Mouse (Mus musculus): ENCODE measurements around the gene Gm15737. TPM values are rescaled to one million over a fixed set of nuclear protein-coding genes. Genes with fewer than 3 reads are reported as not detected.

The Gm15737 gene
- total RNA-seq (2021) = not detected
- long read RNA-seq, experiment 1 = 0 reads
- long read RNA-seq, experiment 2 = 0 reads

GRCm38 (mm10) chr6:92869089-92869581 lies at the start of gene Gm15737:
TSS of gene Gm15737 (plus strand) at chr6:92869357.
- DNase-seq = peak; percentile 17 to 28

- DNase-seq = no peak
These were observed 47.6 kb upstream of the Gm15737 start for GRCm38 (mm10) chr6:92821606-92822005.

- peak; percentile 47 to 49 for DNase-seq
These were observed 47.2 kb upstream of the Gm15737 start for GRCm38 (mm10) chr6:92822006-92822405.

- no peak for DNase-seq
These were observed 45.2 kb upstream of the Gm15737 start for GRCm38 (mm10) chr6:92823991-92824390.

GRCm38 (mm10) chr6:92826561-92826960 lies 42.6 kb upstream of the Gm15737 start:
- no peak for DNase-seq

- DNase-seq = peak; percentile 20 to 35
These were observed 41.8 kb upstream of the Gm15737 start for GRCm38 (mm10) chr6:92827360-92827759.

- DNase-seq = no peak
These were observed 40.0 kb upstream of the Gm15737 start for GRCm38 (mm10) chr6:92829148-92829547.

- DNase-seq = no peak
These were observed 38.1 kb upstream of the Gm15737 start for GRCm38 (mm10) chr6:92831106-92831505.

- no peak for DNase-seq
These were observed 27.2 kb upstream of the Gm15737 start for GRCm38 (mm10) chr6:92842000-92842399.

- DNase-seq = no peak
These were observed 25.7 kb upstream of the Gm15737 start for GRCm38 (mm10) chr6:92843474-92843873.

GRCm38 (mm10) chr6:92845898-92846297 lies 23.3 kb upstream of the Gm15737 start:
- DNase-seq = no peak

- DNase-seq = peak; percentile 51 to 57
These were observed 22.5 kb upstream of the Gm15737 start for GRCm38 (mm10) chr6:92846614-92847013.

GRCm38 (mm10) chr6:92849208-92849607 lies 19.9 kb upstream of the Gm15737 start:
- no peak for DNase-seq

- DNase-seq = peak; percentile 69 to 75
These were observed 18.9 kb upstream of the Gm15737 start for GRCm38 (mm10) chr6:92850250-92850649.

GRCm38 (mm10) chr6:92854873-92855272 lies 14.3 kb upstream of the Gm15737 start:
- no peak for DNase-seq

GRCm38 (mm10) chr6:92857761-92858160 lies 11.4 kb upstream of the Gm15737 start:
- DNase-seq = no peak

GRCm38 (mm10) chr6:92858721-92859510 lies 10.2 kb upstream of the Gm15737 start:
- DNase-seq = no peak

- no peak for DNase-seq
These were observed 8.8 kb upstream of the Gm15737 start for GRCm38 (mm10) chr6:92860285-92860912.

GRCm38 (mm10) chr6:92862599-92862998 lies 6.6 kb upstream of the Gm15737 start:
- no peak for DNase-seq

GRCm38 (mm10) chr6:92869582-92870219 lies 544 bp downstream of the Gm15737 start:
- no peak for DNase-seq

GRCm38 (mm10) chr6:92871813-92872212 lies 2.7 kb downstream of the Gm15737 start:
- no peak for DNase-seq

GRCm38 (mm10) chr6:92872766-92873165 lies 3.6 kb downstream of the Gm15737 start:
- DNase-seq = no peak

GRCm38 (mm10) chr6:92874854-92875253 lies 5.7 kb downstream of the Gm15737 start:
- peak in 1 of 2 experiments; percentile 32 for DNase-seq
